ENCODE assay signal across 11 mouse cellular contexts in genomic region chr11:61602705-61603104, GRCm38 (mm10). TPM values are rescaled to one million over a fixed set of nuclear protein-coding genes. Genes with fewer than 3 reads are reported as not detected.
DNase-seq lines count a peak whose midpoint lies in the region.
"Had no signal": no experiment of that assay in that cellular context is flagged by ENCODE, and none has a peak within 500 bp of the region (broad histone marks: within the 10 kb centered on the region; RNA-seq: fewer than 3 reads in every experiment).

No protein-coding gene starts in this region.

- H3K27ac ChIP-seq in forebrain, embryonic 10.5 days = no peak overlapping the region
- H3K27ac ChIP-seq: heart, adult 2 months had no signal

- peaks cover 7% of the 10 kb centered on the region; the same call in 1 of the 2 replicates for H3K9me3 ChIP-seq in forebrain, embryonic 10.5 days

- no peaks in the 10 kb centered on the region for H3K4me1 ChIP-seq in forebrain, embryonic 10.5 days

- H3K36me3 ChIP-seq in splenic B cell, adult 2 months (ENCODE audit: control insufficient read depth, insufficient read depth, low read length, poor library complexity, severe bottlenecking) = no peaks in the 10 kb centered on the region
- no peaks in the 10 kb centered on the region for H3K36me3 ChIP-seq in forebrain, embryonic 10.5 days (replicated peaks)

- peak; percentile 84 for DNase-seq in CD4-positive, CD25-positive, alpha-beta regulatory T cell, adult 2 months (ENCODE audit: low read depth, low spot score)
- peak; percentile 91 for DNase-seq in T-cell, adult 2 months (ENCODE audit: low spot score)
- DNase-seq in lung, postnatal 4 days = peak; percentile 57
- peak; percentile 78 for DNase-seq in splenic B cell, adult 2 months (ENCODE audit: low read depth, low spot score)
- no peak for DNase-seq in frontal cortex, postnatal 36 days (ENCODE audit: low spot score in 2 of 2)
- no peak for DNase-seq in forebrain, embryonic 10.5 days (ENCODE audit: extremely low spot score, low spot score)
- no peak for DNase-seq in adipocyte (ENCODE audit: low spot score)
- DNase-seq in frontal cortex, postnatal 10 days (ENCODE audit: low spot score in 2 of 2) = no peak
- DNase-seq: adrenal gland, postnatal 10 days; cerebellum, postnatal 10 days had no signal

- WGBS in forebrain, embryonic 10.5 days = 88% methylated on average over 7 of the region's 7 CpGs

- H3K27me3 ChIP-seq in splenic B cell, adult 2 months (ENCODE audit: control insufficient read depth, insufficient read depth, low read length, poor library complexity, severe bottlenecking) = no peaks in the 10 kb centered on the region
- H3K27me3 ChIP-seq in forebrain, embryonic 10.5 days (ENCODE audit: poor library complexity, severe bottlenecking) = no peaks in the 10 kb centered on the region

- H3K4me3 ChIP-seq in forebrain, embryonic 10.5 days = no peak overlapping the region
- H3K4me3 ChIP-seq: heart, adult 2 months had no signal

RNA-seq across cellular contexts. Expression of gene Epn2, which starts 23.2 kb away (rescaled TPM):
- polyA plus RNA-seq in forebrain, embryonic 10.5 days (2016; fragmentation: Nextera tagmentation; extraction: Ambion mirVana) = 22.5 and 23.4 TPM in 2 replicates

RNA-seq across cellular contexts. Expression of gene Grap, which starts 50.4 kb away (rescaled TPM):
- 9.0 and 9.8 TPM in 2 replicates for polyA plus RNA-seq in forebrain, embryonic 10.5 days (2016; fragmentation: Nextera tagmentation; extraction: Ambion mirVana)

Comparison
In these comparisons a context has a peak if more than half of its experiments do, and no peak if none do; other contexts are left out.
1. DNase-seq: peak in CD4-positive, CD25-positive, alpha-beta regulatory T cell, adult 2 months (single experiment), T-cell, adult 2 months (single experiment), lung, postnatal 4 days (2 of 2) and splenic B cell, adult 2 months (single experiment); none in frontal cortex, postnatal 36 days (0 of 2), forebrain, embryonic 10.5 days (single experiment), adipocyte (single experiment) and frontal cortex, postnatal 10 days (0 of 2).